Mouse (Mus musculus) Patski (cell line): Measurements from ENCODE around the gene Lekr1. TPM values are rescaled to one million over a fixed set of nuclear protein-coding genes. Genes with fewer than 3 reads are reported as not detected.

Source experiments
- ATAC-seq: fragments of 100-300 bp; one replicate; pipeline ENCODE4 v1.8.0; 2021
- CTCF ChIA-PET: fragments of 350-600 bp; sonication (Branson Sonifier 250); formaldehyde crosslinking; loops from one replicate; lab custom pipeline; 2022; ENCODE audit warnings: inconsistent platforms; lab: Charles Lee
- POLR2A ChIA-PET: fragments of 350-600 bp; sonication (Branson Sonifier 250); formaldehyde crosslinking; loops from one replicate; lab custom pipeline; 2022; ENCODE audit warnings: antibody characterized with exemption, inconsistent platforms; lab: Charles Lee
- DNase-seq: peaks from one replicate; pipeline ENCODE4 v3.0.0-alpha.2; 2011; ENCODE audit warnings: low read depth, low spot score
- H3K27me3 ChIP-seq: fragments of 371-371 bp; one replicate; pipeline ENCODE4 v1.5.1; 2021
- CTCF ChIP-seq: fragments of 100-300 bp; IDR thresholded peaks from one replicate; pipeline ENCODE4 v1.5.1; 2021
- in situ Hi-C: fragments of 300-500 bp; cut with MboI; formaldehyde crosslinking; loops from 3 replicates; pipeline ENCODE4 v1.11.1; 2018; ENCODE audit warnings: low pct_unique_long_range_greater_than_20kb, mixed read lengths
- polyA plus RNA-seq: library from polyadenylated mRNA; unstranded; gene quantifications from one replicate; pipeline ENCODE4 v1.2.3, GENCODE M21; 2021

Gene Lekr1
- polyA plus RNA-seq, 1 experiment from 2014 or later: 10.0 TPM

- H3K27me3 ChIP-seq: no peaks in the 10 kb centered on the region
- DNase-seq (no peak), ATAC-seq (no peak)
- POLR2A ChIA-PET: no interaction called here
- CTCF ChIA-PET: interaction anchor here (1.1 to 1.6 kb wide), 4 partner anchors 9 to 29 kb away, joined by 3 to 5 read pairs (median 4); no protein-coding TSS in a partner anchor
- in situ Hi-C loops: no loop called here
- TF ChIP-seq CTCF: no peak
These were observed 128.7 kb downstream of the Lekr1 start for GRCm38 (mm10) chr3:65794711-65795110.

GRCm38 (mm10) chr3:65797345-65798137 lies 131.5 kb downstream of the Lekr1 start:
- CTCF ChIA-PET: interaction anchor here (0.8 to 1.9 kb wide), 7 partner anchors 9 to 419 kb away, joined by 3 to 7 read pairs (median 3); no protein-coding TSS in a partner anchor
- no peak for TF ChIP-seq CTCF
- in situ Hi-C loops: no loop called here
- POLR2A ChIA-PET: interaction anchor here (1.2 kb wide), 1 partner anchor 40 kb away, joined by 3 read pairs; no protein-coding TSS in a partner anchor
- H3K27me3 ChIP-seq: no peaks in the 10 kb centered on the region
- DNase-seq: no peak
- no peak for ATAC-seq

DNA sequence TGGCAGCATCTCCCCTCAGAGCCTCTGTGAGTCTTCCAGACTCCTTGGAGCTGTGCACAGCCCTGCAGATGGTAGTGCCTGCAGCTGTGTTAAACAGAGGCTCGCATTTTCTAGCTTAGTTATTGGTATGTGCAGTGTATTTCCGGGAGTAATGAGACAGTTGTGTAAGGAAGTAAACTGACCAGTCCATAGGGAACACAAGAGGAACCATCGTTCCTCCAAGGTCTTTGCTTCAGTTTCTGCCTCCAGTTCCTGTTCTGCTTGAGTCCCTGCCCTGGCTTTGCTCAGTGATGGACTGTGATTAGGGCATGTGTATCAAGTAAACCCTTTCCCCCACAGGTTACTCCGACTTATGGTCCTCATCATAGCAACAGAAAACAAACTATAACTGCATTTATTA lies 134.9 kb downstream of the Lekr1 start:
- ATAC-seq (no peak), DNase-seq (no peak)
- H3K27me3 ChIP-seq: no peaks in the 10 kb centered on the region
- in situ Hi-C loops: no loop called here
- POLR2A ChIA-PET: no interaction called here
- TF ChIP-seq CTCF: no peak
- CTCF ChIA-PET: interaction anchor here (1.2 kb wide), 1 partner anchor 10 kb away, joined by 3 read pairs; no protein-coding TSS in a partner anchor

GRCm38 (mm10) chr3:65802185-65802584 lies 136.2 kb downstream of the Lekr1 start:
- DNase-seq (no peak), ATAC-seq (no peak)
- H3K27me3 ChIP-seq: no peaks in the 10 kb centered on the region
- TF ChIP-seq CTCF: no peak
- POLR2A ChIA-PET: interaction anchor here (0.9 kb wide), 1 partner anchor 25 kb away, joined by 3 read pairs; no protein-coding TSS in a partner anchor
- CTCF ChIA-PET: interaction anchor here (1.2 kb wide), 1 partner anchor 9 kb away, joined by 3 read pairs; no protein-coding TSS in a partner anchor
- in situ Hi-C loops: no loop called here

- ATAC-seq (no peak), DNase-seq (no peak)
- in situ Hi-C loops: no loop called here
These were observed 136.8 kb downstream of the Lekr1 start for GRCm38 (mm10) chr3:65802868-65803267.

GRCm38 (mm10) chr3:65814881-65815280 lies 148.9 kb downstream of the Lekr1 start:
- ATAC-seq (no peak), DNase-seq (no peak)
- in situ Hi-C loops: no loop called here
- CTCF ChIA-PET: interaction anchor here (1.3 kb wide), 1 partner anchor 9 kb away, joined by 3 read pairs; no protein-coding TSS in a partner anchor
- peaks cover 3% of the 10 kb centered on the region for H3K27me3 ChIP-seq
- POLR2A ChIA-PET: interaction anchor here (1.0 kb wide), 1 partner anchor 11 kb away, joined by 3 read pairs; no protein-coding TSS in a partner anchor
- TF ChIP-seq CTCF: no peak

More at GRCm38 (mm10) chr3:65802868-65803267, 136.8 kb downstream of the Lekr1 start:
- no peak for TF ChIP-seq CTCF
- H3K27me3 ChIP-seq: no peaks in the 10 kb centered on the region
- POLR2A ChIA-PET: interaction anchor here (0.9 to 1.2 kb wide), 2 partner anchors 12 to 25 kb away, joined by 3 read pairs; no protein-coding TSS in a partner anchor
- CTCF ChIA-PET: interaction anchor here (1.3 kb wide), 1 partner anchor 13 kb away, joined by 3 read pairs; no protein-coding TSS in a partner anchor

GRCm38 (mm10) chr3:65816012-65816411 lies 150.0 kb downstream of the Lekr1 start:
- H3K27me3 ChIP-seq: peaks cover 3% of the 10 kb centered on the region
- in situ Hi-C loops: no loop called here
- TF ChIP-seq CTCF: no peak
- POLR2A ChIA-PET: no interaction called here
- CTCF ChIA-PET: interaction anchor here (1.1 to 1.2 kb wide), 2 partner anchors 13 to 17 kb away, joined by 3 read pairs; no protein-coding TSS in a partner anchor
- DNase-seq (no peak), ATAC-seq (no peak)

DNA sequence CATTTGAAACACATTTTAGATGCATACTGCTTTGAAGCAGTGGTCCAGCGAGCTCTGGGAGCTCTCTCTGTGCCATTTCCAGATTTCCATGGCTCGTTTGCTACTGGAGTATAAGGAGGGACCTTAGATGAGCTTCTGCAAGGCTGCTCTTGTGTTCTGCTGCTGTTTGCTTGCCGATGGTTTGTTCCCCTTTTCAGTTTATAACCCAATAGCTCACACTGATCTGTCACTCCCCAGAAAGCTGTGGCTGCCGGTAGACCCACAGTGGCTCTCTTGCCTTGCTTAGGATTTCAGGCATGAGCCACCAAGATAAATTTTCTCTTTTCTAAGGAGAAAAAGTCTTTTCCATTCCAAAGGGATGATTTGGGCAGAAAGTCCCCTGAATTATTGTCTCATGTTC lies 152.6 kb downstream of the Lekr1 start:
- TF ChIP-seq CTCF: no peak
- no peak for DNase-seq
- no peaks in the 10 kb centered on the region for H3K27me3 ChIP-seq
- ChIA-PET CTCF (interaction anchor here (0.7 kb wide), 1 partner anchor 11 kb away, joined by 3 read pairs; no protein-coding TSS in a partner anchor), POLR2A (no interaction called here)
- in situ Hi-C loops: no loop called here
- no peak for ATAC-seq

DNA sequence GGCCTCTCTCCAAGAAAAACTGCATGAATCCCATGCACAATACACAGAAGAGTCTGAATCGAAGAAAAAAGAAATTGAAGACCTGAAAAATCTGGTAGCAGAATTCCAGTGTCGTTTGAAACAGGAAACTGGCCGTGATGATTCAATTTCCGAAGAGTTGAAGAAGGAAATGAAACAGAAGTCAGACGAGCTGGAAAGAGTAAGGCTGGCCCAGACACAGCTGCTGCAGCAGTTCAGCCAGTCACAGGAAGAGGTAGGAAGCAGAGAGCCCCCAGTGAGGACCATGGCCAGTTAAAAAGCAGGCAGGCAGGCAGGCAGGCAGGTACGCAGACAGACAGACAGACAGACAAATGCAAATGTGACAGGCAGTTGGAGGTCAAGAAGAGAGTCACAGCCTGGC lies 153.8 kb downstream of the Lekr1 start:
- ChIA-PET CTCF (interaction anchor here (1.2 to 1.3 kb wide), 2 partner anchors 9 to 13 kb away, joined by 3 read pairs; no protein-coding TSS in a partner anchor), POLR2A (no interaction called here)
- TF ChIP-seq CTCF: no peak
- DNase-seq (no peak), ATAC-seq (no peak)
- in situ Hi-C loops: no loop called here
- H3K27me3 ChIP-seq: no peaks in the 10 kb centered on the region

DNA sequence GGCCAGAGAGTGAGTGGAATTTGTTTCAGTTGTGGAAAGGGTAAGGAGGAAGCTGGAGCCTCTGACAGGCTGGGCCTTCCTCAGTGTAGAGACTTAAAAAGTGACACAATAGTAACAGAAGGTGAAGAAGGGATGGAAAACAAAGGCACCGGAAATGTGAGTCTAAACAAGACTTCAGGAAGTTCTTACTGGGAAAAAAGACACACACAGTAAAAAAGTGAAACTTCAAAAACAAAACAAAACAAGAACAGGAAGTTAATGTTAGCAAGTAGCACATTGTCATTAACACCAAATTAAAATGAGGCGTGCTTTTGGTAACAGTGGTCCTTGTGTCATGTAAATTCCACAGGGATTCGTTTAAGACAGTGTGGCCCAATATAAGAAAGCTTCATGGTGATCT lies 158.9 kb downstream of the Lekr1 start:
- in situ Hi-C loops: no loop called here
- no peak for TF ChIP-seq CTCF
- ATAC-seq: no peak
- CTCF ChIA-PET: no interaction called here
- POLR2A ChIA-PET: no interaction called here
- H3K27me3 ChIP-seq: no peaks in the 10 kb centered on the region
- DNase-seq: no peak
